Mouse (Mus musculus) WW6 (cell line): ENCODE measurements around the gene Elmsan1.

Experiments used
- DNase-seq: peaks from one replicate; pipeline ENCODE4 v3.0.0-alpha.2; 2013; ENCODE audit warnings: low read depth, low spot score

Elmsan1 gene

DNA sequence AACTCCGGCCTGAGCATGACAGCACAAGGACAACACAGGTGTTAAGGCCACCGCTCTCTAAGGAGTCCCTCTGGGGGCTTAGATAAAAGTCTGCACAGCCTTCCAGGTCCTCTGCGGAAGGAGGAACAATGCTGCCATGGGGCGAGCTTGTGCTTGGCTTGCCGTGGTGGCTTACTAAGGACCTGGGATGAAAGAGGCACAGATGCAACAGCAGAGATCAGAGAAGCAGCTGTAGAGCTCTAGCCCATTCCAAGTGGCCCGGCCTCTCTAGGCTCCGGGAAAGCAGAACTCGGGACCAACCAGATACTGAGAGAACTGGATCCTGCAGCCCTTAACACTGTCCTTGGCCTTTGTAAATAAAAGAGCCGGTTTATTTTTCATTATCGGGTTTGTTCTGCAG is 66.8 kb downstream of the Elmsan1 start:
- DNase-seq = no peak

DNA sequence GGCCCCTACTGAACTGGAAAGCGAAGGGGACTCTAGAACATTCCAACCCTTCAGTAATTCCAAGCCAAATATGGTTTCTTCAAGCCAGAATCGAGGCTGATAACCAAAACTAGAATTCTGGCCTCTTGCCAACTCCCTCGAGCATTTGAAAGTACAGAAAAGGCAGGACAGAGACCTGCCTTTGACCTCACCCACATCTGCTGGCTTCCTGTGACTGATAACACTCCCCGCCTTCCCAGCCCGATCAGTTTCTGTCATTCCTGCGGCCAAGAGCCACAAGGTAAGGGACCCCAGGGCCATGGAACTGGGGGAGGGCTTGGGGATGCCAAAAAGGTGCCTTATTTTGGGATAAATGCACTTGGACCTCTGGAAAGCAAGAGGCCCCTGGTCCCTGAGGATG is 67.7 kb downstream of the Elmsan1 start:
- no peak for DNase-seq

DNA sequence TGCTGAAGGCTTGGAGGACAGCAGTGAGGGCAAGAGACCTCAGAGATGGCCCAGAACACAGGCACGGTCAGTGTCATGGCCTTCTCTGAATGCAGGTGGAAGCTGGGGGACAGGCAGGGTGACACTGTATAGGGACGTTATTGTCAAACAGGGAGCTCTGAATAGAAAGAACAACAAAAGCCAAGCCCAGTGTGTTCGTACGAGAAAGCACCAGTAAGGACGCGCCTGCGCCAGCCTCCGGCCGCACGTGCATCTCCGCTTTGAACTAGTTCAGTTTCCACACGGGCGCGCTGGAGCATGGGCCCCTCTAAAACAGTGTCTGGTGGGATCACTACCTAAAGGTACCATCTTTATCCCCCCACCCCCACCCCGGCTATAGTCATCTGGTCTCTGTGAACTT is 68.7 kb downstream of the Elmsan1 start:
- DNase-seq = no peak

DNA sequence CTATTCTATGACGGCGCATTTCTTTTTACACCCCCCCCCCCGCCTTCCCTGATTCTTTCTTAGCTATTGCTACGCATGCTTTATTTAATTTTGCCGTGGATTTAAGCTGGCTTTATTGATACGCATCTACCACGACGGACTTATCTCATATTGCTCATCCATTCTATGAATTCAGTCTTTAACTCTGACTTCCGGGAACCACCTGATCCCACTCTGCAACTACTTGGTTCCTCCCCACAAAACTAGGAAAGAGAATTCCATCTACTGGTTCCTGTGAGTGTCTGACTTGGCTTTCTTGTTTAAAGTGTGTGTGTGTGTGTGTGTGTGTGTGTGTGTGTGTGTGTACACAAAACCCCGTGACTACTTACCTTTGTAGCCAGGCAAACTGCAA is 70.1 kb downstream of the Elmsan1 start:
- DNase-seq = no peak

DNA sequence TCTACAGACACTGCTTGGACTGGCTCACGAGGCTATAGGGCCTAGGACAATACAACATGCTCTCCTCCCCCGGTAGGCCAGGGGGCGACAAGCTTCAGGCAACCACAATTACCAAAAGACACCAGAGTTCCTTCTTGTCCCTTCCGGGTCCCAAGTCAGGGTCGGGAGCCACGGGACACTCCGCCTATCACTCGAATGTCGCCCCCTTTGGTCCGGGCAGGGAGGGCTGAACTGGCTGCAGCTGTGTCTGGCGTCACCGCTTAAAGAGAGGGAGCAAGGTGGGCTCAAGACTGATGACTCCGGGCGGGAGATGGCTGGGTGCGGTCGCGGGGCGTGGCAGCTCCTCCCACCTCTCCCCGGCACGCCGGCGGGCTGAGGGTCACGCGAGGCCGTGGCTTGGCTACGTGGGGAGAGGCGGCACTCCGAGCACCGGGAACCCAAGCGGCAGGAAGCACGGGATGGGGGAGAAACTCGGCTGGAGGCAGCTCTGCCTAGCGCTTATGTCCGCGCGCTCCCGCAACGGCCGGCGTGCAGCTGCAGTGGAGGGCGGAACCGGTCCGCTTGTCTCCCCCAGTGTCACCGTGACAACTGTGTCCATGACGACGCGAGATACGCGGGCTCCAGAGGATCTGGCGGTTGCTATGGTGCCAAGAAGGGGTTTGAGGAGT is 70.6 kb downstream of the Elmsan1 start, which contains the start of gene Pnma1:
Pnma1 (minus strand) TSS at position 536 of the 668 bp plus-strand sequence.
- peak; percentile 50 for DNase-seq

DNA sequence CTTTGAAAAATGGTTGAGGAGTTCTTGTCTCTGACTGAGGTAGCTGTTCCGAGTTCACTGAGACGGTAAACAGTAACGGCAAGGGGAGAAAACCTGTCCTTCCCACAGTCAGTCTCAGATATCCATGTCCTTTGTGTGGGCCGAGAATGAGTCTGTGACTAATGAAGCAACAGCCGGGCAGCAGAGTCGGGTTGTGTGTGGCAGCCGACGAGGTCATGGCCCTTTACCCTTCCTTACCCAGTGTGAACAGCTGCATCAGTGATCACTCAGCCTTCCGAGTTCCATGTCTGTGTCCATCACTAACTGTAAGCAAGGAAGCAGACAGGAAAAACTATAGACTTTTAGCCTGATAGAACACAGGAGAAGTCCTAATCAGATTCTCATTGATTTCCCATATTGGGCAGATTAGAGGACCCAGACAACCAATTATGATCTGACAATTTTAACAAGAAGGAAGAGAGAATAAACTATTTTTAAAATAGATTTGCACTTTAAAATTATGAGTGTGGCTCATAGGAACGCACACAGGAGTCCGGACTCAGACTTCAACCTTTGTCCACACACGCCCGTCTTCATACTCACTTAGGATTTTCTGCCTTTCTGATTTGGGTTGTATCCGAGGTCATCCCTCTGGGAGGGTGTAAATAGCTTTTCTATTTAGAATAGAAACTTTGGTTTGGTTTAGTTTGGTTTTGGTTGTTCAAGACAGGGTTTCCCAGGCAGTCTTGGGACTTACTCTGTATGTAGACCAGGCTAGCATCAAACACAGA is 76.2 kb downstream of the Elmsan1 start:
- DNase-seq = no peak

DNA sequence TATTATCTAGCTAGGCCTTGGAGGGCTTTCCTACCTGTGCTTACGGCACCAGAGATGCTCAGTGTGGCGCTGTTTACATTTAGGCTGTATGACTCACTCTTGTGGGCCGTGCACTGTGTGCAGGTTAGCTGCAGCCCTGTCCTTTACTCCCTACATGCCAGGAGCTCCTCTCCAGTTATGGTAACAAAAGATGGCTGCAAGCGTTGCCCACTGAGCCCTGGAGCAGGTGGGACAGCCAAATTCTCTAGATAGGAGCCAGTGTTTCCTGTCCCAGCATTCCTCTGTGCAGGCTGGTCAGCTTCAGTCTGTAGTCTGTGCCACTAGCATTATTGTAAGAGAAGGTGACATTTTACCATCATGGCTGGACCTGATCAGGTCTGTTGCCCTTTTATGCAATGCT is 77.4 kb downstream of the Elmsan1 start:
- no peak for DNase-seq

DNA sequence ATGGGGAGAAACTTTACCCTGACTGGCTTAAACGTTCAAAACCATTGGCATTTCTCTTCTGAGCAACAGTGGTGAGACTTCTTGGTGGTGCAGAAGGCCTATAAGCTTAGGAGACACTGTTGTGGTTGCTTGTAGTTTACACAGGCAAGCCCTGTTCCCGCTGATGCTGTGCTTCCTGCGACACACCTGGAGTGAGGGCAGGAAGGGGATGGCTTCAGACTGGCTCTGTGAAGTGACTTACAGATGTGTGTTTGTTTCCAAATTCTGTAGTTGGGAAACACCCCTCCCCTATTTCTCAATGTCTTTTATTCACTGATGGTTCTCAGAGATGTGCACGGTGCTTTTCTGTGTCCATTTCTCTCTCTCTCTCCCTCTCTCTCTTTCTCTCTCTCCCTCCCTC is 78.5 kb downstream of the Elmsan1 start:
- no peak for DNase-seq

DNA sequence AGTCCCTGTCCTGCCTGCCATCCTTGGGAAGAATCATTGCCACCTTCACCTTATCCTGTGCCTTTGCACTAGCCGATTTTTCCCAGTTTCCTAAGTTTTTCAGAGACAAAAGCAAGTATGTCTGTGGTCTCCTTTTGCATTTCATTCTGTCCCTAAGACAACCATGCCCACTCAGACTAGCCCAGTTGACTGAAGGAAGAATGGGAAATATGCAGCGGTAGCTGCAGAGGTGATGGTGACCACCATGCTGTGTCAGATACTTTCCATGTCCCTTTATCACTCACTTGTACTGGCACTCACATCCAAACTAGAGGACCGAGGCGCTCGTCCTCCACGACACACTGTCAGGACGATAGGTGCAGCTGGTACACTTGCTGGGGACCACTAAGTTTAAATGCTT is 81.5 kb downstream of the Elmsan1 start:
- DNase-seq = no peak

DNA sequence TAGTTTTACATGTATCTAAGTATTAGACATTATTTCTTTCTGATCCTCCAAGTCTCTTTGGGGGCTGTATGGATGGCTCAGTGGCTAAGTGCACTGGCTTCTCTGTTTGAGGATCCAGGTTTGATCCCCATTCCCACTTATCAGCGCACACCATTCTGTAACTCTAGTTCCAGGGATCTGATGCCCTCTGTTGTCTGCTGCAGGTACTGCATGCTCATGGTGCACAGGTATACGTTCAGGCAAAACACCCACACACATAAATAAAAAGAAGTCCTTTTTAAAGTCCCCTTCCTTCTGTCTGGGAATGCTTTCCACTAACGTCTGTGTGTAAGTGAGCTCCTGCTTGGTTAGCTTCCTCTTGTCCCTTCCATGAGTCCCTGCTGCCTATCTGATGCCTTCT is 86.4 kb downstream of the Elmsan1 start:
- peak; percentile 45 for DNase-seq

DNA sequence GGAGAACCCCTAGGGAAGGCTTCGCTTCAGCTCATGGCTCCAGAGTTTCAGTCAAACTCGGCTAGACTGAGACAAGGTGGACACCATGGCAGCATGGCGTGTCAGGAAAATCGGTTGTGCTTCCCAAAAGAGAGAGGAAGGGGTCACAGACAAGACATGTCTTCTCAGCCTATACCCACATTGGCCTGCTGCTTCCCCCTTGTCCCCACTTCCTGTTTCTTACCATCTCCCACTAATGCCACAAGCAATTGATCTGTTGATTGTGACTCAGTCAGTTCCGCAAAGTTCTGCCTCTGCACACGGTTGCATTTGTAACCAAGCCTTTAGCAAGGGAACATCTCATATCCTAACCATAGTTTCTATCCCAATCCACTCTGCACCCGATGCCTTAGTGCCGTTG is 88.8 kb downstream of the Elmsan1 start:
- DNase-seq = no peak

DNA sequence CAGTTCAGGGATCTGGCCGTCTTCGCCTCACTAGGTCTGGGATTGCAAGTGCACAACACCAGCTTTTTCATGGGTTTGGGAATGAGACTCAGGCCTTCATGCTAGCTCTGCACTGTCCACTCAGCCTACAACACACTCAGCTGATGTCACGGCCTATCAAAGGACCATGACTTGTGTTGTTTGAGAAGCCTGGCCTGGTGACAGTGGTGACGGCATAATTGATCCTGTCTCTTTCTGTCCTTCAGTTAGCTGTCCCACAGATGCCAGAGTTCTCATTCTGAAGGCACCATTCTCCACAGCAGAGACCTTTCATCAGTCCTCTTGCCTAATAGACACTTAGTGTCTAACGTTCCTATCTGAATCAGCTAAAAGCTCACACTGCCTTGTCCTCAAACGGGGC is 90.1 kb downstream of the Elmsan1 start:
- DNase-seq = no peak

DNA sequence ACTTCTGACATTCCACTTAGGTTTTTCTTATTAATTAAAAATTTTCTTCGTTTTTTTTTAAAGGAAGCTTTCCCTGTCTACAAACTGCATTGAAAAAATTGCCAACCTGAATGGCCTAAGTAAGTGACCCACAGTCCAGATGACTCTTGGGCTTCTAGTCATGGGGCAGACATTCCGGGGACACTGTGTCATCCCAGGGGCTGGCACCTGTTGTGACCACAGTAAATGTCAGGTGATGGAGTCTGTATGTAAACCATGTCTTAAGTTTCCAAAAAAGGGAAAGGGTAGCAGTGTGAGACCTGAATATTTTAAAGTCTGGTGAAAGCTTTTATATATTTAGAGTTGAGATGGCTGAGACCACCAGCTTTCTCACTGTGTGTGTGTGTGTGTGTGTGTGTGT is 91.8 kb downstream of the Elmsan1 start:
- DNase-seq = no peak

DNA sequence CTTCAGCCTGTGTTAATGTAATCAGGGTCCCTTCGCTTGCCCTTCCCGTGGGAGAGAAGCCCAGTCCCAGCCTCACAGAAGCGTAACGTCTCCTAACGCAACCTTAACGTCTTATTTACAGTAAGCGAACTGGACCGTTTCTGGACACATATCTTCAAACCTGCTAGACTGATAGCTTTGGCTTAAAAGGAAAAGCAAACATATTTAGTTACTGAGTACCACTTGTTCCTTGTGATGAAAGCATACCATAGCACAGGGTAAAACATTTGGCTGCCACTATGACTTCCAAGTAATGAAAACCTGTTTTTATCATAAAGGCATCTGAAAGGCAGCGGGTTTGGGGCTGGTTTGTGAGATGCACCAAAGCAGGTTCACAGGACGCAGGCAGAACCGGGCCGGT is 92.8 kb downstream of the Elmsan1 start:
- no peak for DNase-seq

DNA sequence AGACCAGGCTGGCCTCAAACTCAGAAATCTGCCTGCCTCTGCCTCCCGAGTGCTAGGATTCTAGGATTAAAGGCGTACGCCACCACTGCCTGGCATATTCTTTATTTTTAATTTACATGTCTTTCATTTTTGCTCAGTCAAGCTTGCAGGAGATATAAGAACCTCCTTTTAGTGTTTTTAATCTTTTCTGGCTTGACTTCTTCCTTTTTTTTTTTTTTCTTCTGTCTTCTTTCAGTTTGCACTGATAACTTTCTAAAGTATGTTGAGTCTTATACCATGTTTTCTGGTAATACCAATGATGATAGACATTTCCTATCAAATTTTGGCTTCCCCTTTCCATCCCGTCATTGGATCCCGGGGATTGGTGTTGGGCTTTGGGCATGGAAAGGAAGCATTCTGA is 99.1 kb downstream of the Elmsan1 start:
- DNase-seq = no peak

DNA sequence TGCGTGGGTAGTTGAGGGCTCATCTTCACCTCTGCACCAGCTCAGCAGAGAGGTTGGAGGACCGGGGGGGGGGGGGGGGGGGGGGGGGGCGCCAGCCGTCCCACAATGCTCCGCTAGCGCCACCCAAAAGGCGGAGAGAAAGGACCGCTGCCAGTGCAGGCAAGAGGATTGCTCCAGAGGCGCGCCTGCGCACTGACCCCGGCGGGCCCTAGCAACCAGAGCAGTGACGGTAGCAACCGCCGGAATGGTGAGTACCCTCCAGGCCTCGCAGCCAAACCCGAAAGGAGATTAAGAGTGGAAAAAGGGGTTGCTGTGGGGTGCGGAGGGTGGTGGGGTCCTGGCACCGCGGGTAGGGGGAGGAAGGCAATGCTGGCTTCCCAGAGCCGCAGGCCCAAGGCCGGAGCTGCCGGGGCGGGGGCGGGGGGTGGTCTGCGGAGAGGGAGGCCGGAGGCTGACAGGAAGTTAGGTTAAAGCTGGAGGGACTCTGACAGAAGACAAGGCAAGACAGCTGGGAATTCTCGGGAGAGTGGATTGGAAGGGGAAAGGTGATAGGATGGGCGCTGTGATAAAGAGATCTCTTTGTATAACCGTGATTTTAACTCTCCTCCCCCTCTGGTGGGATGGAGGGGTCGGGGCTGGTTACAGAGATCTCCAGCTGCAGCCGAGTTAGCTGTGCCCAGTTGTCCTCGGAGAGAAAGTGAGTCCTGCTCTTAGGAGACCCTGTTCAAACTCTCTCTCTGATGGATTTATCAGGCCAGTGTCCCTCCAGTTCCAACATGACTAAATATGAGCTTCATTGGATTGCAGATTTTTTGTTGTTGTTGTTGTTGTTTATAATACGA is 104.3 kb downstream of the Elmsan1 start, which contains the start of gene Dnal1:
Dnal1 (plus strand) TSS at position 214 of the 842 bp plus-strand sequence.
- DNase-seq = peak; percentile 69

DNA sequence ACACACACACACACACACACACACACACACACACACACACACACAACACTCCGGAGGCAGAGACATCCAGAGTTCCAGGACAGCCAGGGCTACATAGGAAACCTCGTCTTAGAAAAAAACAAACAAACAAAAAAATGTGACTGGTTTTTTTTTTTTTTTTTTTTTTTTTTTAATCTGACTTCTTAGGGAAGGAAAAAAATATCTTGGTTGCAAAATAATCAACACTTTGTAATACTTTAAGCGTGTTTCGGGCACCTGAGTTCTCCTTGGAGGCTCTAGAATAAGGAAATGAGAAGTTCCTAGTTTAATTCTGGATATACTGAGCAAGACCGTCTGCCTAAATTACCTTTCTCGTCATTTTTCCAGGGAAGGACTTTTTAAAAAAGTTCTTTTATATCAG is 105.0 kb downstream of the Elmsan1 start:
- DNase-seq = no peak

DNA sequence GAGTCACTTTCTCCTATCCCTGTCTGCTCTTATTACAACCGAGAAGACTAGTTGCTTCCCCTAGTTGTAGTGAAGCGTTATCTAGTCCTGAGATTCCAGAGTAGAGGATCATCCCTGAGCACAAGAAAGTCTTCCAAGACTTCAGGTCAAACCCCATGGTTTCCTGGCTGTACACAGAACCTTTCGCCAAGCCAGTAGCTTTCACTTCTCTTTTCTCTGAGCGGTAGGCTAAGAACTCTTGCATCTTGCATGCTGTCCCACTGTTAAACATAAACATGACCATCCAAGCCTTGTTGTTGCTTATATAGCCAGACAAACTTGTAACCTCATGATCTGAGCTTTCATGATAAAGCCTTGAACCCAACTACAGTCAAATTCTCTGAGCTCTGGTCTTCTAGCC is 107.9 kb downstream of the Elmsan1 start:
- no peak for DNase-seq

DNA sequence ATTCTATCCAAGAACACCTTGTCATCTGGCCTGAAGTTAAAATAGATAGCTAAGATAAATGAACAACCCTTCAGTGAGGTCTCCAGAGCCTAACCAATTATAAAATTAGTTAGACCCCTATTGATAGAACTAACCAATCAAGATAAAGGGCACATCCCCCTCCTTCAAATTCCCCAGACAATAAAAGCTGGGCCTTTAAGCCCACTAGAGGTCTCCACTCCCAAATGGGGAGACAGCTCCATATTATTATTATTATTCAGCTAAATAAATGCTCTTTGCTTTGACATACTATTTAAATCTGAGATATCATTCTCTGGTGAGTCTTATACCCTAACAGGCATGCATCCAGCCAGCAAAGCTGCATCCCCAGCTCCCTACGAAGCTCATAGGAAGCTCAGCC is 108.8 kb downstream of the Elmsan1 start:
- no peak for DNase-seq

DNA sequence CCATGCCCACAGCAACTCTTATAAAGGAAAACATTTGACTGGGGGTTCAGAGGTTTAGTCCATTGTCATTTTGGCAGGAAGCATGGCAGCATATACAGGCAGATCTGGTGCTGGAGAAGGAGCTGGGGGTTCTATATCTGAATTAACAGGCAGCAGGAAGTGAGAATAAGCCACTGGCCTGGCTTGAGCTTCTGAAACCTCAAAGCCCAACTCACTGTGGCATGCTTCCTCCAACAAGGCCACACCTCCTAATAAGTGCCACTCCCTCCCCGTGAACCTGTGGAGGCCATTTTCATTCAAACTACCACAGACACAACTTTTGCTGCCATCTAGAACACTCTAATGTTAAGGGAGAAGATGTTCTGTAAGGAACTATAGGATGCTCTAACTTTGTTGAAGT is 111.0 kb downstream of the Elmsan1 start:
- DNase-seq = no peak

DNA sequence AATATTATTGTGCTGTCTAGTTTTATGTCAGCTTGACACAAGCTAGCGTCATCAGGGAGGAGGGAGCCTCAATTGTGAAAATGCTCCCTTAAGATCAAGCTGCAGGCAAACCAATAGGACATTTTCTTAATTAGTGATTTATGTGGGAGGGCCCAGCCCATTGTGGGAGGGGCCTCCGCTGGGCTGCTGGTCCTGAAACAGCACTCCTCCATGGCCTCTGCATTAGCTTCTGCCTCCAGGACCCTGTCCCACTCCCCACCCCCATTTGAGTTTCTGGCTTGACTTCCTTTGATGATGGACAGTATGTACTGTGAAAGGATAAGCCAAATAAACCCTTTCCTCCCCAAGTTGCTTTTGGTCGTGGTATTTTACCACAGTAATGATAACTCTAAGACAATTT is 111.7 kb downstream of the Elmsan1 start:
- no peak for DNase-seq

DNA sequence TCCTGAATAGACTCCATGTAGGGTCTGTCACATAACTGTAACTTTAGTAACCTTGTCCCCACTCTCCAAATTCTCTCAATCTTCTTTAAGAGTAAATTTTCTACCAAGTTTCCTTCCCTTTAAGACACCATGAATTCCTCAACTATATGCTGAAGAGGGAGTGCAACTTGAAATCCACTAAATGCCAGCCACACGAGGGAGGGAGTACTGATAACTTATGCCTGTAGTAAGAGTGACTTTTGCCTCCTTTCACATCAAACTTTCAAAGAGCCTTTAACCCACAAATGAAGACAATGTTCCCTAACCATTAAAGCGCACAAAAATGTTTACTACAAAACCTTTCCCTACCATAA is 117.2 kb downstream of the Elmsan1 start:
- DNase-seq = no peak
